Mouse (Mus musculus): Measurements from ENCODE around the gene Gramd1c.

- TF ChIP-seq GATA1 (IDR thresholded peaks at IDR 0.05; ENCODE audit: borderline replicate concordance, low read length) = no peak
- no peak for TF ChIP-seq FLI1 (IDR thresholded peaks at IDR 0.05; ENCODE audit: low read length)
Measured at GRCm38 (mm10) chr16:43963780-43964179, 99.4 kb downstream of the Gramd1c start.

Data from megakaryocyte, embryonic 14.5 days (primary cell).